Mouse (Mus musculus) midbrain, postnatal 0 days (tissue): ENCODE data around the gene Slc25a47. TPM values are rescaled to one million over a fixed set of nuclear protein-coding genes. Genes with fewer than 3 reads are reported as not detected.

Experiments
- ATAC-seq: fragments of 200-750 bp; cut with Nextera tagmentation; 2 replicates; pipeline ENCODE4 v1.8.0; 2017; ENCODE audit warnings: moderate number of reproducible peaks, mild to moderate bottlenecking, moderate TSS enrichment, moderate library complexity; ENCODE audit not compliant: low FRiP score
- DNase-seq: peaks from one replicate; pipeline ENCODE4 v3.0.0-alpha.2; 2015; ENCODE audit warnings: low spot score
- H3K27ac ChIP-seq: fragments of 300-500 bp; sonication (generic); 2 replicates; pipeline ENCODE4 v1.5.1; 2014; ENCODE audit warnings: low read depth, mild to moderate bottlenecking, low read length, mixed read lengths
- H3K27me3 ChIP-seq: fragments of 300-500 bp; sonication (generic); 2 replicates; pipeline ENCODE4 v1.6.1; 2014; ENCODE audit warnings: low read length, control low read depth, mixed read lengths; ENCODE audit not compliant: insufficient read depth
- H3K36me3 ChIP-seq: fragments of 300-500 bp; sonication (generic); 2 replicates; pipeline ENCODE4 v1.6.1; 2014; ENCODE audit warnings: low read length, control low read depth, mixed read lengths; ENCODE audit not compliant: insufficient read depth
- H3K4me1 ChIP-seq: fragments of 300-500 bp; sonication (generic); 2 replicates; pipeline ENCODE4 v1.6.1; 2014; ENCODE audit warnings: mild to moderate bottlenecking, control low read depth, antibody characterized with exemption, low read length, mixed read lengths; ENCODE audit not compliant: insufficient read depth
- H3K4me2 ChIP-seq: fragments of 300-500 bp; sonication (generic); 2 replicates; pipeline ENCODE4 v1.6.1; 2014; ENCODE audit warnings: low read depth, mild to moderate bottlenecking, low read length, mixed read lengths; ENCODE audit not compliant: poor library complexity, severe bottlenecking
- H3K4me3 ChIP-seq: fragments of 300-500 bp; sonication (generic); 2 replicates; pipeline ENCODE4 v1.5.1; 2014; ENCODE audit warnings: low read depth, mild to moderate bottlenecking, low read length, moderate library complexity
- H3K9ac ChIP-seq: fragments of 300-500 bp; sonication (generic); replicated peaks from 2 replicates; pipeline ENCODE4 v1.6.1; 2014; ENCODE audit warnings: mild to moderate bottlenecking, low read length, moderate library complexity, mixed read lengths; ENCODE audit not compliant: poor library complexity, severe bottlenecking
- H3K9me3 ChIP-seq: fragments of 300-500 bp; sonication (generic); 2 replicates; pipeline ENCODE4 v1.6.1; 2016; ENCODE audit warnings: low read length, control low read depth
- CTCF ChIP-seq: IDR thresholded peaks from 2 replicates; pipeline ENCODE4 v1.5.1; 2016; ENCODE audit warnings: antibody characterized with exemption, mild to moderate bottlenecking
- WGBS: fragments of 180-500 bp; shearing (Covaris S2); extraction: QIAGEN DNeasy Blood & Tissue Kit; methylation state at CpG from one replicate; pipeline ENCODE4 v1.1.7; 2014; 5-methylcytosine and 5-hydroxymethylcytosine counted together
- polyA plus RNA-seq: library from polyadenylated mRNA; unstranded; fragments of >200 nt; fragmentation: Nextera tagmentation; extraction: Ambion mirVana; gene quantifications from 2 replicates; pipeline ENCODE4 v1.2.1, GENCODE M21; 2015
- total RNA-seq: library from RNA; depleted of rRNA; stranded (reverse); fragments of >200 nt; gene quantifications from 2 replicates; pipeline ENCODE4 v1.2.3, GENCODE M21; 2014

Slc25a47 gene
- total and polyA plus RNA-seq, 2 experiments from 2014 or later = 5.9 to 13.2 TPM

DNA sequence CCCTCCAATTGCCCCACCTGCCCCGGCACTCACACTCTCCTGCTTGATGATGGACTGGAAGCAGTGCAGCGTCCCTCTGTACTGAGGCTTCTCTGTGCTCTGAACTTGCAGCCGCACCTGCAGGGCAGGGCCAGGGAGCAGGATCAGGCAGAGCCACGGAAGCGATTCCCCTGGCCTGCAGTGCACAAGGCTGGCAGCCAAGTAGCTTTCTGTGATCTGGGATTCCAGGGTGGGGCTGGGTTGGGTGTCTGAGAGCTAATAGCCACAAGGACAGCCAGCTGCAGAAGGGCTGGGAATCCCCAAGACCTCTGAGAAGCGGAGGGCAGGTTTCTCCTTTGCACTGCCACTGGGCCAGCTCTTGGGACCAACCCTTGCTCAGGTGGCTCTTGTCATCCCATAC, 8.2 kb upstream of the Slc25a47 start:
- Histone ChIP-seq H3K9me3 (no peaks in the 10 kb centered on the region), H3K27me3 (no peaks in the 10 kb centered on the region), H3K4me3 (no peak overlapping the region), H3K36me3 (peaks cover 11% of the 10 kb centered on the region; the same call in 1 of the 2 replicates), H3K4me1 (no peaks in the 10 kb centered on the region), H3K27ac (no peak overlapping the region), H3K9ac (no peak overlapping the region), H3K4me2 (no peak overlapping the region)
- no peak for TF ChIP-seq CTCF
- WGBS = 99% methylated on average over 6 of the region's 6 CpGs
- DNase-seq (no peak), ATAC-seq (no peak)

DNA sequence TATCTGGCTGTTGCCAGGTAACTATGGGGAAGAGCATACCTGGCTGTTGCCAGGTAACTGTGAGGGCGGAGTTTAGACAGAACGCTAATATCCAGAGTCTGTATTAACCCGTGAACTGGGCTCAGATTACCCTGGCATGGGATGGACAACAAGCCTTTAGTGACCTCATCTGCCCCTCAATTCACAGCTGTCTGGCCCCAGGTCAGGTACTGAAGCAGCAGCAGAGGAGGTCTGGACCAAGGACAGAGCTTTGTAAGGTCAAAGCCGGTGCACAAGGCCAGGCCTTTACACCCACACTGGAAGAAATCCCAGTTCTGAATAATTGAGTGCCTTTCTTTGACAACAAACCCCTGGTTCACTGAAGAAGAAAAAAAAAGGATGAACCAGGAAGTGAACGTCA, 6.2 kb upstream of the Slc25a47 start:
- H3K27me3 ChIP-seq = no peaks in the 10 kb centered on the region
- TF ChIP-seq CTCF = no peak
- H3K4me3 ChIP-seq = no peak overlapping the region
- no peak for DNase-seq
- peaks cover 11% of the 10 kb centered on the region; the same call in 1 of the 2 replicates for H3K36me3 ChIP-seq
- 78% methylated on average over 5 of the region's 5 CpGs for WGBS
- H3K9ac ChIP-seq = no peak overlapping the region
- H3K27ac ChIP-seq = no peak overlapping the region
- no peak overlapping the region for H3K4me2 ChIP-seq
- no peaks in the 10 kb centered on the region for H3K9me3 ChIP-seq
- peaks cover 5% of the 10 kb centered on the region; the same call in 1 of the 2 replicates for H3K4me1 ChIP-seq
- ATAC-seq = no peak

DNA sequence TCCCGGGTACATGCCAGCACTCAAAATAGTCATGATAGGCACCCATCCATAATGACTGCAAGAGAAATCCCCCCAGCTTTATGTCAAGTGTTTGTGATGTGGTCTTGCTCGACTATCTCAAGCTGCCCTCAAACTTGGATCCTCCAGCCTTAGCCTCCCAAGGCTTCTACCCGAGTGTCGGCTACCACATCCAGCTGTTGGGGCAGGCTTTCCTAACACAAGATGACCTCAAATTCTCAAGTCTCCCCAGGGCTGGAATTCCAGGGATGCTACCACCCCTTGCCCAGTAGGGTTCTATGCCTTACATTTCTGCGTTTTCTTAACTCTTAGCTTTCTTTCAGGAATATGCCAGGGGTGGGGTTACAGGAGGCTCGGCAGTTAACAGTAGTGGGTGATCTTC, 5.5 kb upstream of the Slc25a47 start:
- WGBS = 88% methylated on average over 6 of the region's 6 CpGs
- peaks cover 9% of the 10 kb centered on the region; the same call in 1 of the 2 replicates for H3K4me1 ChIP-seq
- H3K36me3 ChIP-seq = peaks cover 11% of the 10 kb centered on the region; the same call in 1 of the 2 replicates
- H3K4me2 ChIP-seq = no peak overlapping the region
- no peak for DNase-seq
- no peak overlapping the region for H3K27ac ChIP-seq
- TF ChIP-seq CTCF = no peak
- H3K9ac ChIP-seq = no peak overlapping the region
- ATAC-seq = no peak
- no peaks in the 10 kb centered on the region for H3K9me3 ChIP-seq
- no peaks in the 10 kb centered on the region for H3K27me3 ChIP-seq
- no peak overlapping the region for H3K4me3 ChIP-seq

DNA sequence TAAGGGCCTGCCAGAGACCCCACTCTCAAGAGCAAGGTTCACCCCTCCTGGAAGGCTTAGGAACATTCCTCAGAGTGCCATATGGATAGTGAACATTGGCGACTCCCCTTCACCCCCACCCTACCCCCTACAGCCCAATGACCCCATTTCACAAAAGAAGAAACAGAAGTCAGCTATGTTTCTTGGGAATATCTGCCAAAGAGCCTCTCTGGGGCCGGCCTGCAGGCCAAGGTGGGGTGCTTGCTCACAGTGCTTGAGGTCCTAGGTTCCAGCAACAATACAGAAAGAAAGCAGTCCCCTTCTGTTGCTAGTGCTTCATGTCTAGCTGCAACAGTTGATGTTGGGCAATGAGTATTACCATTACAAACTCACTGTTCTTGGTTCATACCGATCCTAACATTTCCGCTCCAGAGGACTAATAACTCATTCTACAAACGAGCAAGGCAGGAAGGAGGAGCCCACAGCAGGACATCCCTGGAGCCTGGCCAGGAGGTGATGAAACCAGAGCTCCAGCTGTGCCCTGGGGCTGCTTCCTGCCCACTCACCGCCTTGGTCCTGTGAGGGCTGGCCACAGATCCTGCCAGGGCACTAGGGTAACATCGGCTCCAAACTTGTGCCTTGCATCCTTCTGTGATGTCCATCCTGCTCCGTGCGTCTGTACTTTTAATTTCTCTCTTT, 3.7 kb upstream of the Slc25a47 start:
- DNase-seq (peak; percentile 18), ATAC-seq (no peak)
- Histone ChIP-seq H3K9ac (no peak overlapping the region), H3K36me3 (peaks cover 2% of the 10 kb centered on the region; the same call in 1 of the 2 replicates), H3K27ac (no peak overlapping the region), H3K27me3 (no peaks in the 10 kb centered on the region), H3K4me2 (no peak overlapping the region), H3K4me3 (no peak overlapping the region), H3K4me1 (peaks cover 15% of the 10 kb centered on the region), H3K9me3 (no peaks in the 10 kb centered on the region)
- no peak for TF ChIP-seq CTCF
- WGBS = 64% methylated on average over 9 of the region's 9 CpGs

DNA sequence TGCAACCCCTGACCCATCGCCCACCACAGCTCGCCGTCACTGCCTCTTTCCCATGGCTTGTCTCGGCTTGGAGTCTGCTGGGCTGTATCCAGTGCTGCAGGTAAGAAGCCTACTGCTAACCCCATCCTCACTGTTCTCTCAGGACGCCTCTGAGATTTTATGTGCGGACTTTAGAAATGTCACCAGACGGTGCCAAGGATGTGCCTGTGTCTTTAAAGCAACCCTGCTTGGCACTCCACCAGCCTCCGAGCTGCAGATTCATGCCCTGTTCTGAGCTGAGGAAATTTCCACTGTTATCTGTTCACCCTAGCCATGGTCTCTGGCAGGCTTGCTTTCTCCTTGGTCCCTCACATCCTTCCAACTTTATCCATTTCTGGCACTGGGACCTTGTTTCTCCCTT, 3.0 kb upstream of the Slc25a47 start:
- 78% methylated on average over 8 of the region's 8 CpGs for WGBS
- ATAC-seq = no peak
- TF ChIP-seq CTCF = no peak

DNA sequence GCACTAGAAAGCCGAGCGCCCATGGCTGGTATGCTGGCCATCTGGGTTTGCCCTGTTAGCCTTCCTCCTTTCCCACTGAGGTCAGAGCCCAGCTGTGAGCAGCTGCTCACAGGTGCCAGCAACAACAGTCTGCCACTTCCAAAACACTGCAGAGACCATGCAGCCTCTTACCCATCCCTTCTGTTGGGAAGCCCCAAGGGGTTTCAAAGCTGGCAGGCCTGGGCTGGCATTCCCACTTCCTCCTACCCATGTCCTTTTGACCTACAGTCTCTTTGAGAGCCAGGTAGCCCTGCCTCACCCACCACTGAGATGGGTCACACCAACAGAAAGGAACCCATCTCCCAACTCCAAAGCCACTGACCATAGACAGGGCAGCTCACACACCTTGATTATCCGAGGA, 2.4 kb upstream of the Slc25a47 start:
- no peaks in the 10 kb centered on the region; the same call in 1 of the 2 replicates for H3K36me3 ChIP-seq
- 92% methylated on average over 3 of the region's 3 CpGs for WGBS
- H3K9ac ChIP-seq = no peak overlapping the region
- no peaks in the 10 kb centered on the region for H3K9me3 ChIP-seq
- H3K4me3 ChIP-seq = no peak overlapping the region
- H3K4me2 ChIP-seq = no peak overlapping the region
- H3K4me1 ChIP-seq = peaks cover 24% of the 10 kb centered on the region
- H3K27me3 ChIP-seq = no peaks in the 10 kb centered on the region
- no peak overlapping the region for H3K27ac ChIP-seq
- DNase-seq = no peak
- no peak for TF ChIP-seq CTCF
- ATAC-seq = no peak

More for the DNA sequence above, 3.0 kb upstream of the Slc25a47 start:
- Histone ChIP-seq H3K27ac (no peak overlapping the region), H3K9me3 (no peaks in the 10 kb centered on the region), H3K9ac (no peak overlapping the region), H3K4me1 (peaks cover 22% of the 10 kb centered on the region), H3K4me3 (no peak overlapping the region), H3K4me2 (no peak overlapping the region), H3K27me3 (no peaks in the 10 kb centered on the region), H3K36me3 (no peaks in the 10 kb centered on the region; the same call in 1 of the 2 replicates)
- DNase-seq = no peak
